Mouse (Mus musculus) adrenal gland, adult (tissue): Measurements from ENCODE around the gene Nubp2.

Experiments used
- DNase-seq, 2 experiments: peaks; one replicate each; pipeline ENCODE4 v3.0.0; 2022 to 2023; ENCODE audit warnings: low spot score in 1 of 2; ENCODE audit not compliant: inconsistent age in 2 of 2

Nubp2 gene

GRCm38 (mm10) chr17:24894995-24895547 is 8.9 kb upstream of the Nubp2 start, which contains the start of the genes Eme2 and Mrps34:
Gene Eme2, minus strand, starts transcription at chr17:24895087.
Gene Mrps34, plus strand, starts transcription at chr17:24895116.
- peak; percentile 88 to 96 for DNase-seq

GRCm38 (mm10) chr17:24894061-24894994 is 8.2 kb upstream of the Nubp2 start:
- peak in 1 of 2 experiments; percentile 13 for DNase-seq

GRCm38 (mm10) chr17:24893276-24893675 is 7.1 kb upstream of the Nubp2 start:
- DNase-seq = peak in 1 of 2 experiments; percentile 16

GRCm38 (mm10) chr17:24892785-24893184 is 6.6 kb upstream of the Nubp2 start:
- peak; percentile 20 to 32 for DNase-seq

GRCm38 (mm10) chr17:24891321-24891720 is 5.2 kb upstream of the Nubp2 start:
- DNase-seq = peak; percentile 39 to 70

GRCm38 (mm10) chr17:24890151-24891092 is 4.3 kb upstream of the Nubp2 start:
- DNase-seq = peak in 1 of 2 experiments; percentile 51

GRCm38 (mm10) chr17:24888862-24889261 is 2.7 kb upstream of the Nubp2 start:
- DNase-seq = peak in 1 of 2 experiments; percentile 44

- peak in 1 of 2 experiments; percentile 64 for DNase-seq
Measured at GRCm38 (mm10) chr17:24887291-24888080, 1.3 kb upstream of the Nubp2 start.

GRCm38 (mm10) chr17:24886932-24887271 is 753 bp upstream of the Nubp2 start:
- DNase-seq = no peak

- peak in 1 of 2 experiments; percentile 61 for DNase-seq
Measured at GRCm38 (mm10) chr17:24885356-24886133, 604 bp downstream of the Nubp2 start.

- DNase-seq = peak in 1 of 2 experiments; percentile 33
Measured at GRCm38 (mm10) chr17:24884391-24884790, 1.8 kb downstream of the Nubp2 start.

GRCm38 (mm10) chr17:24881738-24882440 is 4.3 kb downstream of the Nubp2 start:
- DNase-seq = peak in 1 of 2 experiments; percentile 70

- DNase-seq = peak in 1 of 2 experiments; percentile 32
Measured at GRCm38 (mm10) chr17:24878531-24878930, 7.6 kb downstream of the Nubp2 start.

- no peak for DNase-seq
Measured at GRCm38 (mm10) chr17:24878117-24878397, 8.1 kb downstream of the Nubp2 start.

- DNase-seq = peak in 1 of 2 experiments; percentile 51
Measured at GRCm38 (mm10) chr17:24877336-24878116, 8.6 kb downstream of the Nubp2 start.

GRCm38 (mm10) chr17:24874989-24875388 is 11.2 kb downstream of the Nubp2 start:
- DNase-seq = no peak

GRCm38 (mm10) chr17:24874405-24874745 is 11.8 kb downstream of the Nubp2 start:
- DNase-seq = no peak

GRCm38 (mm10) chr17:24873695-24874404 is 12.3 kb downstream of the Nubp2 start:
- DNase-seq = peak in 1 of 2 experiments; percentile 13
